Mouse (Mus musculus) liver, embryonic 14.5 days (tissue): ENCODE measurements around the gene Cdca4. TPM values are rescaled to one million over a fixed set of nuclear protein-coding genes. Genes with fewer than 3 reads are reported as not detected.

ENCODE experiments used
- ATAC-seq: fragments of 200-750 bp; cut with Nextera tagmentation; 2 replicates; pipeline ENCODE4 v1.8.0; 2017; ENCODE audit warnings: moderate number of reproducible peaks, mild to moderate bottlenecking, moderate library complexity; ENCODE audit not compliant: insufficient read depth
- DNase-seq, 3 experiments: peaks; one replicate each; pipeline ENCODE4 v3.0.0-alpha.2; 2012 to 2013; ENCODE audit warnings: low read depth in 3 of 3, low spot score in 3 of 3
- H3K27ac ChIP-seq: fragments of 300-500 bp; sonication (generic); 2 replicates; pipeline ENCODE4 v1.5.1; 2014; ENCODE audit warnings: moderate library complexity, mild to moderate bottlenecking, control low read depth, inconsistent platforms
- H3K27me3 ChIP-seq: fragments of 300-500 bp; sonication (generic); 2 replicates; pipeline ENCODE4 v1.6.1; 2014; ENCODE audit warnings: mild to moderate bottlenecking, low read length, moderate library complexity; ENCODE audit not compliant: control insufficient read depth, insufficient read depth
- H3K36me3 ChIP-seq: fragments of 300-500 bp; sonication (generic); replicated peaks from 2 replicates; pipeline ENCODE4 v1.6.1; 2014; ENCODE audit warnings: low read depth; ENCODE audit not compliant: control insufficient read depth, insufficient read depth
- H3K4me1 ChIP-seq, 2 experiments: fragments of 200-500 bp in 1 of 2; fragments of 300-500 bp in 1 of 2; sonication (generic) in 1 of 2; replicated peaks; 2 replicates each; pipeline ENCODE4 v1.6.1; 2012 to 2014; ENCODE audit warnings: antibody characterized with exemption in 1 of 2, inconsistent platforms in 1 of 2, low read length in 1 of 2; ENCODE audit not compliant: control insufficient read depth in 2 of 2, insufficient read depth in 2 of 2
- H3K4me2 ChIP-seq: fragments of 300-500 bp; sonication (generic); 2 replicates; pipeline ENCODE4 v1.6.1; 2014; ENCODE audit warnings: low read depth, mild to moderate bottlenecking, control low read depth, moderate library complexity
- H3K4me3 ChIP-seq, 2 experiments: fragments of 200-500 bp in 1 of 2; fragments of 300-500 bp in 1 of 2; sonication (generic) in 1 of 2; 2 replicates each; pipeline ENCODE4 v1.5.1; 2012 to 2014; ENCODE audit warnings: low read depth in 2 of 2, low read length in 2 of 2, mild to moderate bottlenecking in 2 of 2, control low read depth in 1 of 2, inconsistent platforms in 1 of 2, moderate library complexity in 1 of 2; ENCODE audit not compliant: insufficient read depth in 1 of 2
- H3K9ac ChIP-seq: fragments of 300-500 bp; sonication (generic); replicated peaks from 2 replicates; pipeline ENCODE4 v1.6.1; 2014; ENCODE audit warnings: mild to moderate bottlenecking, control low read depth, moderate library complexity
- H3K9me3 ChIP-seq: fragments of 300-500 bp; sonication (generic); 2 replicates; pipeline ENCODE4 v1.6.1; 2016; ENCODE audit warnings: low read length, mixed read lengths; ENCODE audit not compliant: control insufficient read depth
- CTCF ChIP-seq: IDR thresholded peaks from 2 replicates; pipeline ENCODE4 v1.5.1; 2016; ENCODE audit warnings: antibody characterized with exemption, low read depth, control low read depth
- EP300 ChIP-seq: IDR thresholded peaks from 2 replicates; pipeline ENCODE4 v1.6.1; 2016; ENCODE audit warnings: antibody characterized with exemption, low read depth
- WGBS: fragments of 180-500 bp; shearing (Covaris S2); extraction: QIAGEN DNeasy Blood & Tissue Kit; methylation state at CpG from one replicate; pipeline ENCODE4 v1.1.7; 2014; ENCODE audit not compliant: insufficient replicate concordance; 5-methylcytosine and 5-hydroxymethylcytosine counted together
- polyA plus RNA-seq, 2 experiments: library from polyadenylated mRNA; depleted of rRNA in 1 of 2; stranded (reverse) in 1 of 2; unstranded in 1 of 2; fragments of >200 nt; fragmentation: Nextera tagmentation in 1 of 2; extraction: Ambion mirVana in 1 of 2; gene quantifications; 2 replicates each; pipeline versions ENCODE4 v1.2.1 to v1.2.3; 2012 to 2014

Cdca4 gene
- polyA plus RNA-seq (2012; rRNA removed) (34.1 and 39.9 TPM in 2 replicates), polyA plus RNA-seq (2014; fragmentation: Nextera tagmentation; extraction: Ambion mirVana) (61.3 and 66.9 TPM in 2 replicates)

DNA sequence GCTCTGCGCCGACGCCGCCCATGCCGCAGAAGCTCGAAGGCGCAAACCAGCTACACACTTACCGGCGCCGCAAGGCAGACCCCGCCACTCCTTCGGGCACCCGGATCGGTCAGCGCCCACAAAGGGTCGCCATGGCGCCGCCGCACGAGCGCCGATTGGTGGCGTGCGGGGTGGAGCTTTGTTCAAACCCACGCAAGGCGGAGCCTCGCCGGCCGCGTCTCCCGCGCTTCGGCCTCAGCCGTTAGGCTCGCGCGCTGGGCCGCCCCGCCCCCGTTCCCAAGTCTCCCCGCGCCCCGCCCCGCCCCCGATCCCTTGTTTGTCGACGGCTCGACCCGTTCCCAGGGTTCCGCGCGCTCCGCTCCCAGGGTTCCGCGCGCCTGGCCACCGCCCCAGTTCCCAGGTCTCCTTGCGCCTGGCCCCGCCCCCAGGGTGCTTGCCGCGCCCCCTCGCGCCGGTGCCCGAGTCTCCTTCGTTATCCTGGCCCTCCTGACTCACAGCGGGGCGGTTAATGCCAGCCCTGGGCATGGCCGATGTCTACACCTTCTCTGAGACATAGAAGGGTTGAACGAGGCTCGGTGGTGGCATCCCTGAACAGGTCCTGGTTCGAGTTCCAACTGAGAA is at the start of gene Cdca4:
Cdca4 (minus strand) TSS at position 180 of the 621 bp plus-strand sequence.
- Histone ChIP-seq H3K4me2 (peak within 1 kb of the TSS; percentile 91), H3K4me1 (peaks cover 29 to 39% of the 10 kb centered on the region in 2 experiments), H3K9ac (peak within 1 kb of the TSS; percentile 96), H3K27ac (peak within 1 kb of the TSS; percentile 61), H3K36me3 (peaks cover 35% of the 10 kb centered on the region), H3K4me3 (peak within 1 kb of the TSS; percentile 90 to 94), H3K9me3 (no peaks in the 10 kb centered on the region), H3K27me3 (no peaks in the 10 kb centered on the region)
- 1% methylated on average over 65 of the region's 72 CpGs for WGBS
- ATAC-seq = peak; percentile 94
- peak; percentile 34; the same call in 1 of the 2 replicates for TF ChIP-seq CTCF
- no peak for TF ChIP-seq EP300
- peak; percentile 94 to 97 (median 95) for DNase-seq

DNA sequence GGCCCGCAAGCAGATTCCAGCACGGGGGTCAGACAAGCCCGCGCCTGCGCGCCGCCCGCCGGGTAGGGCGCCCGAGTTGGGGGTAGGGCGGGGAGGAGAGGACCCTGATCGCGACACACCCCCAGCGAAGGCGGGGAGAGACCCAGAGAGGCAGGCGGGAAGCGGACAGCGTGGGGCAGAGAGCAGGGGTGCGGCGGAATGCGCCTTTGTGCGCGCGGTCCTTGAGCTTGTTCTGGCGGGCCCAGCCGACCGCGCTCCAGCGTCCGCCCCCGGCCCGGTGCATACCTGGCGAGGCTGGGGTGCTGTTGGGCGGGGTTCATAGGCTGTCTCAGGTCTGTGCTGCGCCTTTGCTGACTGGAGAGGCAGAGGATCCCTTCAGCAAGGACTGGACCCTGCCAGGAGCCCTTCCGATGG is 48.4 kb upstream of the Cdca4 start:
- H3K9ac ChIP-seq = no peak overlapping the region
- peaks cover 0 to 3% of the 10 kb centered on the region in 2 experiments; a peak in 2 of 4 replicates for H3K4me1 ChIP-seq
- TF ChIP-seq CTCF (no peak), EP300 (no peak)
- H3K4me3 ChIP-seq = no peak overlapping the region
- peak overlapping the region; percentile 0 for H3K4me2 ChIP-seq
- no peaks in the 10 kb centered on the region for H3K9me3 ChIP-seq
- H3K36me3 ChIP-seq = no peaks in the 10 kb centered on the region
- peaks cover 53% of the 10 kb centered on the region for H3K27me3 ChIP-seq
- 3% methylated on average over 37 of the region's 37 CpGs for WGBS
- DNase-seq (no peak), ATAC-seq (no peak)
- H3K27ac ChIP-seq = no peak overlapping the region

- 2% methylated on average over 17 of the region's 17 CpGs for WGBS
- Histone ChIP-seq H3K36me3 (no peaks in the 10 kb centered on the region), H3K27me3 (peaks cover 53% of the 10 kb centered on the region), H3K4me1 (peaks cover 0 to 3% of the 10 kb centered on the region in 2 experiments; a peak in 2 of 4 replicates), H3K9me3 (no peaks in the 10 kb centered on the region), H3K27ac (no peak overlapping the region), H3K4me2 (peak overlapping the region; percentile 25), H3K4me3 (no peak overlapping the region), H3K9ac (no peak overlapping the region)
- DNase-seq = no peak
- no peak for TF ChIP-seq EP300
- ATAC-seq = no peak
These were observed 47.9 kb upstream of the Cdca4 start for GRCm38 (mm10) chr12:112877073-112877576.

GRCm38 (mm10) chr12:112876332-112877072 is 47.3 kb upstream of the Cdca4 start:
- WGBS = 5% methylated on average over 28 of the region's 28 CpGs
- peaks cover 53% of the 10 kb centered on the region for H3K27me3 ChIP-seq
- DNase-seq (no peak), ATAC-seq (peak; percentile 36; the same call in 1 of the 2 replicates)
- no peaks in the 10 kb centered on the region for H3K36me3 ChIP-seq
- H3K4me1 ChIP-seq = peaks cover 0 to 3% of the 10 kb centered on the region in 2 experiments; a peak in 2 of 4 replicates
- no peak overlapping the region for H3K27ac ChIP-seq
- H3K4me3 ChIP-seq = no peak overlapping the region
- TF ChIP-seq CTCF (no peak), EP300 (no peak)
- H3K9me3 ChIP-seq = no peaks in the 10 kb centered on the region
- peak overlapping the region; percentile 25 for H3K4me2 ChIP-seq
- H3K9ac ChIP-seq = no peak overlapping the region
